Mouse (Mus musculus): ENCODE measurements around the gene Cd44.

Cd44 gene

GRCm38 (mm10) chr2:102900875-102901827 is at the start of gene Cd44:
TSS of gene Cd44 (minus strand) at chr2:102901665.
- peak; percentile 20 to 27 for DNase-seq

GRCm38 (mm10) chr2:102948481-102948857 is 47.0 kb upstream of the Cd44 start:
- no peak for DNase-seq

GRCm38 (mm10) chr2:102947846-102948480 is 46.5 kb upstream of the Cd44 start:
- DNase-seq, result no peak

- no peak for DNase-seq
Measured at GRCm38 (mm10) chr2:102945111-102945510, 43.6 kb upstream of the Cd44 start.

GRCm38 (mm10) chr2:102944415-102945012 is 43.0 kb upstream of the Cd44 start:
- DNase-seq, result no peak

- peak in 1 of 2 experiments; percentile 9 for DNase-seq
Measured at GRCm38 (mm10) chr2:102943983-102944382, 42.5 kb upstream of the Cd44 start.

- no peak for DNase-seq
Measured at GRCm38 (mm10) chr2:102942782-102943080, 41.3 kb upstream of the Cd44 start.

- DNase-seq, result peak in 1 of 2 experiments; percentile 28
Measured at GRCm38 (mm10) chr2:102941937-102942781, 40.7 kb upstream of the Cd44 start.

GRCm38 (mm10) chr2:102940813-102941361 is 39.4 kb upstream of the Cd44 start:
- peak in 1 of 2 experiments; percentile 5 for DNase-seq

GRCm38 (mm10) chr2:102940158-102940557 is 38.7 kb upstream of the Cd44 start:
- DNase-seq, result no peak

- DNase-seq, result no peak
Measured at GRCm38 (mm10) chr2:102936886-102937285, 35.4 kb upstream of the Cd44 start.

GRCm38 (mm10) chr2:102934834-102935233 is 33.4 kb upstream of the Cd44 start:
- no peak for DNase-seq

- no peak for DNase-seq
Measured at GRCm38 (mm10) chr2:102933787-102934186, 32.3 kb upstream of the Cd44 start.

GRCm38 (mm10) chr2:102933142-102933541 is 31.7 kb upstream of the Cd44 start:
- no peak for DNase-seq

GRCm38 (mm10) chr2:102932667-102933066 is 31.2 kb upstream of the Cd44 start:
- DNase-seq, result no peak

GRCm38 (mm10) chr2:102928211-102928610 is 26.7 kb upstream of the Cd44 start:
- no peak for DNase-seq

GRCm38 (mm10) chr2:102924480-102924879 is 23.0 kb upstream of the Cd44 start:
- DNase-seq, result no peak

- DNase-seq, result no peak
Measured at GRCm38 (mm10) chr2:102923682-102924081, 22.2 kb upstream of the Cd44 start.

- DNase-seq, result no peak
Measured at GRCm38 (mm10) chr2:102922066-102922465, 20.6 kb upstream of the Cd44 start.

- no peak for DNase-seq
Measured at GRCm38 (mm10) chr2:102918301-102918700, 16.8 kb upstream of the Cd44 start.

GRCm38 (mm10) chr2:102916596-102916995 is 15.1 kb upstream of the Cd44 start:
- no peak for DNase-seq

- DNase-seq, result no peak
Measured at GRCm38 (mm10) chr2:102914675-102915074, 13.2 kb upstream of the Cd44 start.
